Mouse (Mus musculus) megakaryocyte-erythroid progenitor cell, adult 5 weeks (primary cell): ENCODE data around the gene Gm11596. TPM values are rescaled to one million over a fixed set of nuclear protein-coding genes. Genes with fewer than 3 reads are reported as not detected.

ENCODE experiments used
- polyA plus RNA-seq: library from polyadenylated mRNA; stranded (reverse); fragments of >175 nt; gene quantifications from 2 replicates; pipeline ENCODE4 v1.2.3, GENCODE M21; 2012

Gm11596 gene
- polyA plus RNA-seq = not detected in 2 replicates

GRCm38 (mm10) chr11:99793367-99793766 is at the start of gene Gm11596:
Gene Gm11596 (minus strand): TSS chr11:99793467.

GRCm38 (mm10) chr11:99837966-99838365 is 44.7 kb upstream of the Gm11596 start, which contains the start of gene 2300003K06Rik:
Gene 2300003K06Rik (minus strand): TSS chr11:99838066.

GRCm38 (mm10) chr11:99815566-99815965 is 22.3 kb upstream of the Gm11596 start, which contains the start of gene Gm11564:
Gene Gm11564 (minus strand): TSS chr11:99815666.

GRCm38 (mm10) chr11:99809792-99810191 is 16.5 kb upstream of the Gm11596 start, which contains the start of gene Krtap4-13:
Gene Krtap4-13 (minus strand): TSS chr11:99809892.

GRCm38 (mm10) chr11:99804346-99804745 is 11.1 kb upstream of the Gm11596 start, which contains the start of gene Gm11554:
Gene Gm11554 (minus strand): TSS chr11:99804446.

GRCm38 (mm10) chr11:99798832-99799231 is 5.6 kb upstream of the Gm11596 start, which contains the start of gene Gm11569:
Gene Gm11569 (minus strand): TSS chr11:99798932.

GRCm38 (mm10) chr11:99784900-99785299 is 8.4 kb downstream of the Gm11596 start, which contains the start of gene Krtap4-9:
Gene Krtap4-9 (plus strand): TSS chr11:99785200.

GRCm38 (mm10) chr11:99780604-99781003 is 12.7 kb downstream of the Gm11596 start, which contains the start of gene Krtap4-8:
Gene Krtap4-8 (minus strand): TSS chr11:99780704.

GRCm38 (mm10) chr11:99772813-99773212 is 20.5 kb downstream of the Gm11596 start, which contains the start of gene Gm11595:
Gene Gm11595 (minus strand): TSS chr11:99772913.

Other genes with a start within 250 kb of the Gm11596 start
- not detected in 2 replicates for gene Krtap3-3, start 242.6 kb downstream of the Gm11596 start, polyA plus RNA-seq
- not detected in 2 replicates for gene Krtap3-2, start 236.6 kb downstream of the Gm11596 start, polyA plus RNA-seq
- gene Gm11939, start 234.0 kb downstream of the Gm11596 start, polyA plus RNA-seq = not detected in 2 replicates
- gene Krtap3-1, start 226.8 kb downstream of the Gm11596 start, polyA plus RNA-seq = not detected in 2 replicates
- gene Krtap1-5, start 212.5 kb downstream of the Gm11596 start, polyA plus RNA-seq = not detected in 2 replicates
- not detected in 2 replicates for gene Krtap1-4, start 209.8 kb downstream of the Gm11596 start, polyA plus RNA-seq
- not detected in 2 replicates for gene Krtap1-3, start 202.1 kb downstream of the Gm11596 start, polyA plus RNA-seq
- not detected in 2 replicates for gene Krtap9-3, start 195.4 kb downstream of the Gm11596 start, polyA plus RNA-seq
- not detected in 2 replicates for gene Gm11938, start 190.2 kb downstream of the Gm11596 start, polyA plus RNA-seq
- not detected in 2 replicates for gene Gm11937, start 183.3 kb downstream of the Gm11596 start, polyA plus RNA-seq
- gene Krtap2-4, start 178.6 kb downstream of the Gm11596 start, polyA plus RNA-seq = not detected in 2 replicates
- gene Gm11562, start 173.0 kb downstream of the Gm11596 start, polyA plus RNA-seq = not detected in 2 replicates
- 0.11 TPM in 1 of 2 replicates, not detected in the other for gene Krtap4-1, start 165.2 kb downstream of the Gm11596 start, polyA plus RNA-seq
- gene Krtap4-2, start 158.4 kb downstream of the Gm11596 start, polyA plus RNA-seq = not detected in 2 replicates
- not detected in 2 replicates for gene Krtap4-7, start 149.4 kb downstream of the Gm11596 start, polyA plus RNA-seq
- gene Gm11555, start 143.2 kb downstream of the Gm11596 start, polyA plus RNA-seq = not detected in 2 replicates
- gene Gm11563, start 134.5 kb downstream of the Gm11596 start, polyA plus RNA-seq = not detected in 2 replicates
- gene Krtap4-6, start 127.5 kb downstream of the Gm11596 start, polyA plus RNA-seq = 0.08 TPM in 1 of 2 replicates, not detected in the other
- gene Gm14190, start 102.7 kb downstream of the Gm11596 start, polyA plus RNA-seq = not detected in 2 replicates
- gene Gm14180, start 59.2 kb downstream of the Gm11596 start, polyA plus RNA-seq = not detected in 2 replicates
- not detected in 2 replicates for gene Gm11595, start 20.6 kb downstream of the Gm11596 start, polyA plus RNA-seq
- not detected in 2 replicates for gene Krtap4-8, start 12.8 kb downstream of the Gm11596 start, polyA plus RNA-seq
- gene Krtap4-9, start 8.3 kb downstream of the Gm11596 start, polyA plus RNA-seq = not detected in 2 replicates
- not detected in 2 replicates for gene Gm11569, start 5.5 kb upstream of the Gm11596 start, polyA plus RNA-seq
- gene Gm11554, start 11.0 kb upstream of the Gm11596 start, polyA plus RNA-seq = not detected in 2 replicates
- gene Krtap4-13, start 16.4 kb upstream of the Gm11596 start, polyA plus RNA-seq = not detected in 2 replicates
- gene Gm11564, start 22.2 kb upstream of the Gm11596 start, polyA plus RNA-seq = not detected in 2 replicates
- gene 2300003K06Rik, start 44.6 kb upstream of the Gm11596 start, polyA plus RNA-seq = not detected in 2 replicates
- not detected in 2 replicates for gene Krtap4-16, start 58.1 kb upstream of the Gm11596 start, polyA plus RNA-seq
- gene Gm11568, start 64.5 kb upstream of the Gm11596 start, polyA plus RNA-seq = not detected in 2 replicates
- gene Gm11559, start 71.0 kb upstream of the Gm11596 start, polyA plus RNA-seq = not detected in 2 replicates
- not detected in 2 replicates for gene Krtap9-1, start 79.9 kb upstream of the Gm11596 start, polyA plus RNA-seq
- not detected in 2 replicates for gene Gm11567, start 85.7 kb upstream of the Gm11596 start, polyA plus RNA-seq
- not detected in 2 replicates for gene Krtap31-1, start 114.5 kb upstream of the Gm11596 start, polyA plus RNA-seq
- not detected in 2 replicates for gene Gm11565, start 121.3 kb upstream of the Gm11596 start, polyA plus RNA-seq
- not detected in 2 replicates for gene Krtap31-2, start 142.8 kb upstream of the Gm11596 start, polyA plus RNA-seq
- not detected in 2 replicates for gene Krtap9-5, start 155.0 kb upstream of the Gm11596 start, polyA plus RNA-seq
- not detected in 2 replicates for gene Krtap29-1, start 185.6 kb upstream of the Gm11596 start, polyA plus RNA-seq
- gene Krtap16-1, start 193.1 kb upstream of the Gm11596 start, polyA plus RNA-seq = not detected in 2 replicates
- gene Krtap17-1, start 200.5 kb upstream of the Gm11596 start, polyA plus RNA-seq = not detected in 2 replicates
- gene Krt33a, start 222.7 kb upstream of the Gm11596 start, polyA plus RNA-seq = not detected in 2 replicates
- gene Krt33b, start 236.4 kb upstream of the Gm11596 start, polyA plus RNA-seq = not detected in 2 replicates
- not detected in 2 replicates for gene Krt34, start 248.1 kb upstream of the Gm11596 start, polyA plus RNA-seq